Mouse (Mus musculus) cerebellum, adult 8-10 months (tissue): ENCODE measurements around the gene Pla2g15.
"Not testable (repeated sequence)": the region's sequence is repeated elsewhere in the genome, so short reads cannot be mapped to it uniquely, and the experiment has no call there.

Source experiments
- DNase-seq: peaks from one replicate; pipeline ENCODE4 v3.0.0; 2022

Pla2g15 gene

DNA sequence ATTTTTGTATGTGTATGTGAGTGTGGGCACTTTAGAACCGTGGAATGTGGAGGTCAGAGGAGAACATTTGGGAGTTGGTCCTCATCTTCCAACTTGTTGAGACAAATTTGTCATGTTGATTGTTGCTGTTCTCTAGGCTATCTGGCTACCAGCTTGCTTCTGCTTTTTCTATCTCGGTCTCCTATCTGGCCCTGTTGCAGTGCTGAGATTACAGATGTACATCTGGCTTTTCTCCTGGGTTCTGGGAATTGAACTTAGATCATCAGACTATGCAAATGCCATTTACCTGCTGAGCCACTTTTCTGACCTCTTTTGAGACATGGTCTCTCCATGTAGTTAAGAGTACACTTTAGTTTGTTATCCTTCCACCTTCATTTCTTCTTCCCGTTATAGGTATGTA is 23.4 kb downstream of the Pla2g15 start:
- no peak for DNase-seq

DNA sequence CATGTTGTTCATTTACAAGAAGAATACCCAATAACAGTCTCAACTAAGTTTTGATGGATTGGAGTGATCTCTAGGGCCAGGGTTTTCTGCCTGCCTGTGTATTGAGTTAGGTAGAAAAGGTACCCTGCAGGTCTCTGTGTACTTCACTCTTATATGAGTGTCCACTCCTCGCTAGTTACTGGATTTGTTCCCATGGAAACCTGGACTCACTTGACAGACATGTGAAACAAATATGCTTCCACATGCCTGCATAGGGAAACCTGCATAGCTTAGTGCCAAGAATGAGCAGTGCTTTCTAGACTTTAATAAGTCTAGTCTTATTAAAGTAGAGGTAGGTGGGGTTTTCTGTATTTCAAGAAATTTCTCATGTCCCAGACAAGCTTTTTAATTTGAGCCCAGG is 26.7 kb downstream of the Pla2g15 start:
- no peak for DNase-seq

DNA sequence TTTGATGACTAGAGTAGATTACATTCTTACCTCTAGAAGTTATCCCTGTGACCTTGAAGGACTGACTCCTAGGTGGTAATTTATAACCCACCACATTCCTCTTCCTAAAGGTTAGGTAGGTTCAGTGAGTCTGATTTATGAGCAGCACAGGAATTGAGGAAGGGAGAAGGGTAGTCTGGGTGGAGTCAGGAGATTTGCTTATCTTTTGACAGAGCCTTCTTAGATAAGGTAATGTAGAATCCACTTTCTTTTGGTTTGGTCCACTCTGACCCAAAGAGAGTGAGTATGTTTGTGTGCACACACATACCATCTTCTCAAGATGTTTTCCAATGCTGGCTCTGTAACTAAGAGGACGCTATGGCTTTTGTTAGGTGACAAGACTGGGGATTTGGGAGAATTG is 27.4 kb downstream of the Pla2g15 start:
- DNase-seq: no peak

DNA sequence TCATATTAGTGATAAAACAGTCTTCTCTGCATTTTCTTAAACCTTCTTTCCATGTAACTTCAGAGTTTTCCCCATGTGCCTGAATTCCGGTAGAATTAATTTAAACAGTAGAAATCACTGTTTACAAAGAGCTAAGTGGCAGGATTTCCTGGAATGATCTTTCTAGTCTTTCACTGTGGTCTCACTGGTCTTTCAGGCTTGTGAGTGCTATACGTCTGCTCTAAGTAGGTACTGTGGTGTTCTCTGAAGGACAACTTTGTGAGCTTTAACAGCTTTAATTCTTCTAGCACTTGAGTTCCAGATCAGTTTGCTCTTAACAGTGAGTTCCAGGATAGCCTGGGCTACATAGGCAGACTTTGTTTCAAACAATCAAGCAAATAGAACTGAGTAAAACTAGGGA is 28.2 kb downstream of the Pla2g15 start:
- DNase-seq: no peak

DNA sequence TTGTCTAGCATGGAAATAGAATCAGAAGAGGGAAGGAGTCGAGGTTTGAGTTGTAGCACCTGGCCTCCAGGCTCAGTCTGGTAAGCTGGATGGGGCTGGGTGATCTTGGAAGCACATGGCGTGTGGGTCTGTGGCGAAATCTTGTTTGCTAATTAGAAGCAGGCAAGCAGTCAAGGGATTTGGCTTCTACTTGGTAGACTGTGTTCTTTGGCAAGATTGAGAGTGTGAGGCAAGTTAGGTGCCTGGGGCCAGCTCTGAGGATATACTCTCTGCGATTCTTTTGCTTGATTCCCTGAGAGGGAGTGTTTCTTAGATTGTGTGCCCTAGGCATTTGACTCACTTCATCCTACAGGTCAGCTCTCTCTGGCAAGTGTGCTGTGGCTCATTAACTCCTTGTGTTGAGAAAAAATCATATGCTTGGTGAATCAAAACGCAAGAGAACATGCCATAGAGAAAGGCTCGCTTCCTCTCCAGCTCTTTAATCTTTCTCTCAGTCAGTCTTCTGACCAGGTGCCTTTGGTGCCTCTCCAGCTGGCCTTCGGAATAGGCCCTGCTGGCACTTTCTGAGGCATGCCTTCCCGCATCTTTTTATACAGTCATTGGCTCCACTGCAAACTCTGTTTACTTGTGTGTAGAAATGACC is 35.5 kb downstream of the Pla2g15 start:
- DNase-seq: no peak

DNA sequence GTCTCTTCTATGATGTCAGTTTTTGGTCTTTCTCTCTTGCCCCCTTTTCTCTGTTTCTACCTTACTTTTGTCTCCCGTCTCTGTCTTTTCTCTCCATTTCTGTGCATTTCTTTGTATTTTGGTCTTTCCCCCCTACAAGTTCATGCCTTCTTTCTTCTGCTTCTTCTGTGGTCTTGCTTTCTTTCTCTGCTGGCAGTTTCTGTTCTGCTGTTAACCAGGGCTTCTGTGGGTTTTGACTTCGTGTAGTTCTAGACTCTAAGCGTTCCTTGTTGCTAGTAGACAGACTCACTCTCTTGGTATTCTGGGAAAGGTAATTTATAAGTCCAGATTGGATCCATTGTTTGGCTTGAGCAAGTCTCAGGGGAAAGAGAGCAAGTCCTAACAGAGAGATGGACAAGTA is 36.2 kb downstream of the Pla2g15 start:
- no peak for DNase-seq

DNA sequence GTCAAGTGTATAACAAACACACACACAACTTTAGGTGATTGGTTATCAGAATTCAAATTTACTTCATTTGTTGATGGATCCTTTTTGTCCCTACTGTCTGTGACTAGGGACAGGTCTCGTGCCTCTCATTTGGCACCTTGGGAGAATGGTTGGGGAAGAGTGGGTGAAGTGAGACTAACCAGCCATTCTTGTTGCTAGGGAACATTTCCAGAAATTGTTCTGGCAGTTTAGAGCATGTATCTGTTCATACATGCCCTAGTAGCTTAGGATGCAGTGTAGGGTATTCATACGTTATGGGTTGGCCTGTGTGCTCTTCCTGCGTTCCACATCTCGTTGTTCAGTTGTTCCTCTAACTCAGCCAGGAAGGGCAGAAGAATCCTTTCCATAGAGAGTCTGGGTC is 39.0 kb downstream of the Pla2g15 start:
- DNase-seq: no peak

DNA sequence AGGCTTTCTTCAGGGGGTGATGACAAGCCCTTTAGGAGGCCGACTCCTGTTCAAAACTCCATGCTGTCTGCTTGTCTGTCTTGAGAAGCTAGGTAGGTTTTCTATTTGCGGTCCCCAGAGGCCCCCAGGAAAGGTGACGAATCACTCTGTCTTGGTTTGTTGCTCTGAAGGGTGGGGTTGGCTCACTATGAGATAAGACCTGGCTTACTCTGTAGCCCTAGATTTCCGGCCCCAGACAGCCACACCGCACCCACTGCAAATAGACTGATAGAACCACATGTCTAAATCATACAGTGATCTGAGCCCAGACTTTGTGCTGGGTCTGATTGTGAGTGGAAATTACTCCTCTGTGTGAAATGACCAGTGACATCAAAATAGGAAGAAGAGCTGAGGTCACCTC is 41.4 kb downstream of the Pla2g15 start:
- no peak for DNase-seq

DNA sequence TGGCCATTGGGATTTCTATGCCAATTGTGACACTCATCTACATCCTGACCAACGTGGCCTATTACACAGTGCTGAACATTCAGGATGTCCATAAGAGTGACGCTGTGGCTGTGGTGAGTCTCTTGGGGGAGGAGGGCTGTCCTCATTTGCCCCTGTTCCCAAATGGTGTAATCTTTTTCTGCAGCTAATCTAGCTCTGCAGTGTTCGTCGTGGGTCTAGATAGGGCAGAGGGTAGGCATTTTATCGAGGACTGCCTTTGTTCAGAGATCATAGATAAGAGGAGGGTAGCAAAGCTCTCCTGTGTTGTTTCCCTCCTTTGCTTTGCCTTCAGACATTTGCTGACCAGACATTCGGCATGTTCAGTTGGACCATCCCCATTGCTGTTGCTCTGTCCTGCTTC is 43.0 kb downstream of the Pla2g15 start:
- no peak for DNase-seq

DNA sequence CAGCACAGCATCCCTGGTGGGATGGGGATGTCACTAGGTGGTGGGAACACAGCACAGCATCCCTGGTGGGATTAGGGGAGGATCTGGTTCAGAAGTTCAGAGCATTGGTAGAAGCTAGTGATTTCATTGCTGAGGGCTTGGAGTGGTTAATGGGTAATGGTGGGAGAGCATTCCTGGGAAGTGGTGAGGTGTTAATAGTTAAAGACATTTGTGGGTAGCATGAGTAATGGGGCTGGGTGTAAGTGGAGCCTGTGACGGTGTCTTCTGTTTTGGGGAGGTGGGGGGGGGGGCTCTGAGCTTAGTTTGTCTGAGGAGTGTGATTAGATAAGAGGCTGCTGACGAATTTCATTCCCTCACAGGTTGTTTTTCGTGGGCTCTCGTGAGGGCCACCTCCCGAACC is 43.9 kb downstream of the Pla2g15 start:
- DNase-seq: no peak

DNA sequence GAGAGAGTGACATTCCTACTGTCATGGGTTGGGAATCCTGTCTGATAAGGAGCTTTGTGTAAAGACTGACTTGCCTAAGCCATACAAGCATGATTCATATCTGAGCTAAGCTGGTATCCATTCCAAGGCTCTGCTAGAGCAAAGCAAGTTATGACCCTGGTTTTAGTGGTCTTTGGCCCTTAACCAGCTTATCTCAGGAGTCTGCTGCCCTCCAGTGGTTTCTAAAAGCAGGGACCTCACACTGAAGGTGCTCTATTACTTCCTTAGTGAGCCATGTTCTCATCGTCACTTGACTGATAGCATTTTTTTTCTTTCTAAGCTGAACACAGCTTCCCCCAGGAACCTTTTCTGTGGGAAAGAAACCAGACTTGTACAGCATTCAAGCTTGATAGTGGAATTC is 48.5 kb downstream of the Pla2g15 start:
- DNase-seq: no peak

DNA sequence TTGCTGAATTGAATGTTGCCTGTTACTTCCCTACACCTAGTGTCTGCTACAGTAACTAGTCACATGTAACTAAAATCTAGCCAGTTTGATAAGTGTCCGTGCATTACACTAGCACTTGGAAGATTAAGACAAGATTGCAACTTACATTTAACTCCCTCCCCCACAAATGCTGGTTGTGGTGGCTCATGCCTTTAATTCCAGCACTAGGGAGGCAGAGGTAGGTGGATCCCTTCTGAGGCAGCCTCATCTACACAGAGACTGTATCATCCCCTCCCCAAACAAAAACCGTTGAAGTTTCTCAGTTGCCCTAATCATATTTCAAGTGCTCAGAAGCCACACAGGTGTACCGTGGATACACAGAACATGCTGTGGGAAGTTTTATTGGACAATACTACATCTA is 49.4 kb downstream of the Pla2g15 start:
- not testable (repeated sequence) for DNase-seq

DNA sequence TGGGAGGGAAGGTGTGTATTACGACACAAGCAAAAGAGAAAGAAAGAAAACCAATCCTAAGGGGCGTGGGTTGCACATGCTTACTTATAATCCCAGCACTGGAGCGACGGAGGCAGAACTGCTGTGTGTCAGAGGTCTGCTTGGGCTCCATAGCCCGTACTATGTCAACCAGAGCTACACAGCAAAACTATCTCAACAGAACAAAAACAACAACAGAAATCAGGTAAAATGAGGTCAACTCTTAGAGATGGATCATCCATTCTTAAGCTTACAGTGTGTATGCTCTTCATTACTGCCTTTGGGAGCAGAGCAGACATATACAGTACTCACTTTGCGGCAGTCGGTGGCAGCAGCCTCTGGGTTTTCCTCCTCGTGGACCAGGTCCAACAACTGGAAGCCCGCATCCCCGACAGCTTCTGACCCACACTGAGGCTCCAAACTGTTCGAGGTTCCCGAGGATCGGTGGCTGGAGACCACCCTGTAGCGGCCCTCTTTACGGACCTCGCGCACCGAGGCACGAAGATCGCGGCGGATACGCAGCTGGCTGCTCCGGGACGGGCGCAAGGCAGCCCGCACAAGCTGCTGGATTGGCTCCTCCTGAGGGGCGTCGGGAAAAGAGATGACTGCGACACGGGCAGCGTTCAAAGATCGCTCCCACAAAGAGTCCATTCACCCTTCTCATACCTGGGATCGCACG is 60.0 kb downstream of the Pla2g15 start:
- no peak for DNase-seq

DNA sequence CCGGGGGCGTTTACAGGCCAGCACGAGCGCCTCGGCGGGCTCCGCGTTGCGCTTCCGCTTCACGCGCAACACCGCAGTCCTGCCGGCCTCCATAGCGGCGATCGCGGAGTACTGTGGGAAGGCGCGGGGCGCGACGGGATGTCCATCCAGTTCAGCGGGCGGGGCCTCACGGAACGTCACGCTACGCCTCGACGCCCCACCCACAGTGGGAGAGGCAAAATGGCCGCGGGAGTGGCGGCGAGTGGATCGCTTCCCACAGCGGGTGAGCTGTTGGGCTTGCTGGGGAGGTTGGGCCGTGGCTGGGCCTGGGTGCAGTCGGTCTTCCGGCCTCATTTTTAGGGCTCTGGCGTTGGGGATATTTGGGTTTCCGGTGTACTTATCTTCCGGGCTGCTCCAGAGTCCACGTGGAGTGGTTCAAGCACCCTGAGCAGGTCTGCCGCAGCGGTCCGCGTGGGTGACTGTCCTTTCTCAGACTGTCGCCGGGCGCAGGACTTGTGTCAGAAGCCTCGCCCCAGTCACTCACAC is 60.7 kb downstream of the Pla2g15 start, which contains the start of the genes Slc7a6os and Prmt7:
Gene Slc7a6os, minus strand, starts transcription at position 115 of the 525 bp plus-strand sequence.
Gene Prmt7, plus strand, starts transcription at position 116 of the 525 bp plus-strand sequence.
- DNase-seq: peak; percentile 93

DNA sequence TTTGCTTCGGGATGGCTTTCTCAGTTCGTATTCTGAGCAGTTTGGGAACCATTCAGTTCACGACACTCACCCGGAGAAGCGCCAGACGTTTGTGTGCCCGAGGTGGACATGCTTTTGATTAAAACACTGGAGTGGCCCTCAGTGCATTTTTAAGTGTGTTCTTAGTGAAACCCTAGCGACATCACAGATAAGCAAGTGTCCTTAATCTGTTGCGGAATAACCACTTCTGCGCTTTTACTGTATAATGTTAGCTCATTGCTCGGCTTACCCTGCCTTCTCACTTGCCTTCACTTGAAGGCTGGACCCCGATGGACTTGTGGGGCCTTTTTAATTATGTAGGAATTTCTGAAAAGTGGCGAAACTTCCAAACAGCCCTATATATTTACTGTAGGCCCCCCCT is 61.2 kb downstream of the Pla2g15 start:
- DNase-seq: no peak

DNA sequence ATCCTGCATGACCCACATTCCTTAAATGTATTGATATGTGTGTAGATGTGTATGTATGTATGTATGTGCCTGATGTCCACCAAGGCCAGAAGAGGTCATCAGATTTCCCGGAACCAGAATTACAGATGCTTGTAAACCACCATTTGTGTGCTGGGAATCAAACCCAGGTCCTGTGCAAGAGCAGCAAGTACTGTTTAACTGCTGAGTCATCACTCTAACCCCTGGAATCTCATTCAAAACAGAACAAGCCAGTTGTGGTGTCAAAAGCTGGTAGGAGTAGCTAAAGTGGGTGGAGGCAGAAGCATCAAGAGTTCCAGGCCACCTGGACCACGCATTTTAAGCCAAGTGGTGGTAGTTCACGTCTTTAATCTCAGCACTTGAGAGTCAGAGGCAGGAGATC is 63.8 kb downstream of the Pla2g15 start:
- no peak for DNase-seq
